Mouse (Mus musculus) midbrain, embryonic 15.5 days (tissue): ENCODE measurements around the gene Olfr734. TPM values are rescaled to one million over a fixed set of nuclear protein-coding genes. Genes with fewer than 3 reads are reported as not detected.

Experiments
- ATAC-seq: fragments of 200-750 bp; cut with Nextera tagmentation; replicated peaks from 2 replicates; pipeline ENCODE4 v1.8.0; 2017; ENCODE audit warnings: moderate TSS enrichment
- H3K27ac ChIP-seq: fragments of 300-500 bp; sonication (generic); 2 replicates; pipeline ENCODE4 v1.5.1; 2015; ENCODE audit warnings: mild to moderate bottlenecking, inconsistent platforms
- H3K27me3 ChIP-seq: fragments of 300-500 bp; sonication (generic); replicated peaks from 2 replicates; pipeline ENCODE4 v1.6.1; 2015; ENCODE audit warnings: inconsistent platforms
- H3K36me3 ChIP-seq: fragments of 300-500 bp; sonication (generic); replicated peaks from 2 replicates; pipeline ENCODE4 v1.6.1; 2015; ENCODE audit warnings: inconsistent platforms
- H3K4me1 ChIP-seq: fragments of 300-500 bp; sonication (generic); 2 replicates; pipeline ENCODE4 v1.6.1; 2015; ENCODE audit warnings: inconsistent platforms
- H3K4me2 ChIP-seq: fragments of 300-500 bp; sonication (generic); 2 replicates; pipeline ENCODE4 v1.6.1; 2015; ENCODE audit warnings: inconsistent platforms, mild to moderate bottlenecking, moderate library complexity
- H3K4me3 ChIP-seq: fragments of 300-500 bp; sonication (generic); 2 replicates; pipeline ENCODE4 v1.5.1; 2015; ENCODE audit warnings: mild to moderate bottlenecking, inconsistent platforms
- H3K9ac ChIP-seq: fragments of 300-500 bp; sonication (generic); 2 replicates; pipeline ENCODE4 v1.6.1; 2015; ENCODE audit warnings: mild to moderate bottlenecking, inconsistent platforms
- H3K9me3 ChIP-seq: fragments of 300-500 bp; sonication (generic); 2 replicates; pipeline ENCODE4 v1.6.1; 2016; ENCODE audit warnings: inconsistent platforms
- WGBS: fragments of 180-500 bp; shearing (Covaris S2); methylation state at CpG from one replicate; pipeline ENCODE4 v1.1.7; 2015; ENCODE audit warnings: mixed read lengths; 5-methylcytosine and 5-hydroxymethylcytosine counted together
- polyA plus RNA-seq: library from polyadenylated mRNA; unstranded; fragments of >200 nt; fragmentation: Nextera tagmentation; extraction: Ambion mirVana; gene quantifications from 2 replicates; pipeline ENCODE4 v1.2.1, GENCODE M21; 2015

The Olfr734 gene
- polyA plus RNA-seq: not detected in 2 replicates

DNA sequence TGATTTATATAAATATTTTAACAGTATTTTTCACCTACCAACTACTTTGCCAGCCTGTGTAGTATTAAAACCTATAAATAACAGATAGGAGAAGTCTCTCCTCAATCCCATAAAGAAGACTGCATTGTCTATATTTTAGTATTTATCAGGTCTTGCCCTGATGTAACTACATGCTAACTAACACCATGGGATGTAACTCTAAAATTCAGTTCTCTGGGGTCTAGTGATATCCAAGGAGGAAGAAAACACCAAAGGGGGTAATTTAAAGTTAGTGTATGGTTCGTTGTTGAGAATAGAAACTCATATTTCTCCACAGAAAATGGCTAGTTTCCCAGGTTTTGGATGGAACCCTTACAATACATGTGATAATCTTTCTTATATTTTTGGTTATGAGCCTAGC, at the start of gene Olfr734:
Olfr734 (minus strand) TSS at position 101 of the 400 bp plus-strand sequence.
- 75% methylated on average over 1 of the region's 1 CpGs for WGBS
- no peak within 1 kb of the TSS for H3K27ac ChIP-seq
- no peak for ATAC-seq

GRCm38 (mm10) chr14:50363561-50363960, 37.0 kb upstream of the Olfr734 start:
- Histone ChIP-seq H3K4me1 (no peaks in the 10 kb centered on the region), H3K27ac (no peak overlapping the region), H3K27me3 (no peaks in the 10 kb centered on the region), H3K36me3 (no peaks in the 10 kb centered on the region), H3K4me2 (no peak overlapping the region), H3K9ac (no peak overlapping the region), H3K4me3 (no peak overlapping the region), H3K9me3 (no peaks in the 10 kb centered on the region)
- no peak for ATAC-seq
- 81% methylated on average over 2 of the region's 2 CpGs for WGBS

More for the DNA sequence above, at the start of gene Olfr734:
- H3K27me3 ChIP-seq: no peaks in the 10 kb centered on the region
- H3K4me2 ChIP-seq: no peak within 1 kb of the TSS
- H3K9ac ChIP-seq: no peak within 1 kb of the TSS
- H3K4me3 ChIP-seq: no peak within 1 kb of the TSS
- no peaks in the 10 kb centered on the region for H3K9me3 ChIP-seq
- no peaks in the 10 kb centered on the region for H3K36me3 ChIP-seq
- no peaks in the 10 kb centered on the region for H3K4me1 ChIP-seq

- Histone ChIP-seq H3K9ac (no peak overlapping the region), H3K4me3 (no peak overlapping the region), H3K27me3 (no peaks in the 10 kb centered on the region), H3K36me3 (no peaks in the 10 kb centered on the region), H3K27ac (no peak overlapping the region), H3K4me2 (no peak overlapping the region), H3K4me1 (no peaks in the 10 kb centered on the region), H3K9me3 (no peaks in the 10 kb centered on the region)
- ATAC-seq: no peak
- WGBS: 91% methylated on average over 3 of the region's 3 CpGs
These were observed 33.9 kb upstream of the Olfr734 start for GRCm38 (mm10) chr14:50360480-50360879.

DNA sequence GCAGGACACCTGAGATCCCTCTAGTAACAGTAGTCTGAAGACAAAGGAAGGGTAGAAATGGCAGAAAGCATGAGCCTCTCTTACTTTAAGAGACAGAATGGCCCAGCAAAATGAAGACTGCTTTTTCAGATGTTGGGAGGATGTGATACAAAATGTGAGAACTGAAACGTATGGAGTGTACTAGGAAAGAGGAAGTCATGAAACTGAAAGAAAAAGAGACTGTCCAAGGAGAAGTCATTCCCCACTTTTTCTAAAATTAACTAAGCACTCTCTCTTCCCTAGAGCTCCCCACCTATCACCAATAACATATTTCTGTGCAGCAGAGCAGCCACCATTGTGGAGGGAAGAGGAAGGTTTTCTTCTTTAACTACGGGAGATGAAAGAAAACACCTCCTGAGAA, 31.0 kb upstream of the Olfr734 start, which contains the start of gene Tlr11:
Tlr11 (plus strand) TSS at position 322 of the 400 bp plus-strand sequence.
- Histone ChIP-seq H3K27me3 (no peaks in the 10 kb centered on the region), H3K9ac (no peak within 1 kb of the TSS)
- WGBS: 88% methylated on average over 2 of the region's 2 CpGs

DNA sequence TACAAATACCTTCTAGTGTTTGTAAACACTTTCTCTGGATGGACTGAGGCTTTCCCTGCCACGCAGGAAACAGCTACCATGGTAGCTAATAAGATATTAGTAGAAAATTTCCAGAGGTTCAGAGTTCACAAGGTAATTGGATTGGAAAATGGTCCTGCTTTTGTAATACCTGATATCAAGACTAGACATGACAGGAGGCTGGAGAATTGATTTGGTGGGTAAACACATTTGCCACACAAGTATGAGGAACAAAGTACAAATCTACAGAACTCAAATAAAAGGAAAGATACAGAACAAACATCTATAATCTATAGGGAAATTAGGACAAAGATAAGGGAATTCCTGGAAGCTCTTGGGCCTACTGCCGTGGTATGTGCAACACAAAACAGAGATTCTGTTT, 30.2 kb upstream of the Olfr734 start:
- 83% methylated on average over 2 of the region's 2 CpGs for WGBS
- Histone ChIP-seq H3K9me3 (no peaks in the 10 kb centered on the region), H3K27ac (no peak overlapping the region), H3K4me2 (no peak overlapping the region), H3K9ac (no peak overlapping the region), H3K4me3 (no peak overlapping the region), H3K36me3 (no peaks in the 10 kb centered on the region), H3K4me1 (no peaks in the 10 kb centered on the region), H3K27me3 (no peaks in the 10 kb centered on the region)
- no peak for ATAC-seq

More for the DNA sequence above, 31.0 kb upstream of the Olfr734 start, which contains the start of gene Tlr11:
- Histone ChIP-seq H3K27ac (no peak within 1 kb of the TSS), H3K4me3 (no peak within 1 kb of the TSS), H3K36me3 (no peaks in the 10 kb centered on the region), H3K4me1 (no peaks in the 10 kb centered on the region), H3K4me2 (no peak within 1 kb of the TSS), H3K9me3 (no peaks in the 10 kb centered on the region)
- ATAC-seq: no peak

- no peak overlapping the region for H3K27ac ChIP-seq
- ATAC-seq: no peak
- 44% methylated on average over 3 of the region's 3 CpGs for WGBS
- no peaks in the 10 kb centered on the region for H3K27me3 ChIP-seq
- H3K4me2 ChIP-seq: no peak overlapping the region
- no peaks in the 10 kb centered on the region for H3K4me1 ChIP-seq
- H3K9ac ChIP-seq: no peak overlapping the region
- H3K9me3 ChIP-seq: no peaks in the 10 kb centered on the region
- H3K4me3 ChIP-seq: no peak overlapping the region
- H3K36me3 ChIP-seq: no peaks in the 10 kb centered on the region
These were observed 25.9 kb upstream of the Olfr734 start for GRCm38 (mm10) chr14:50352438-50352837.

GRCm38 (mm10) chr14:50348796-50349195, 22.2 kb upstream of the Olfr734 start, which contains the start of gene Olfr735:
Olfr735 (minus strand) TSS chr14:50348872.
- Histone ChIP-seq H3K27ac (no peak within 1 kb of the TSS), H3K4me1 (no peaks in the 10 kb centered on the region), H3K4me2 (no peak within 1 kb of the TSS), H3K27me3 (no peaks in the 10 kb centered on the region), H3K9me3 (no peaks in the 10 kb centered on the region), H3K36me3 (no peaks in the 10 kb centered on the region), H3K4me3 (no peak within 1 kb of the TSS), H3K9ac (no peak within 1 kb of the TSS)
- ATAC-seq: no peak
- 90% methylated on average over 2 of the region's 2 CpGs for WGBS

DNA sequence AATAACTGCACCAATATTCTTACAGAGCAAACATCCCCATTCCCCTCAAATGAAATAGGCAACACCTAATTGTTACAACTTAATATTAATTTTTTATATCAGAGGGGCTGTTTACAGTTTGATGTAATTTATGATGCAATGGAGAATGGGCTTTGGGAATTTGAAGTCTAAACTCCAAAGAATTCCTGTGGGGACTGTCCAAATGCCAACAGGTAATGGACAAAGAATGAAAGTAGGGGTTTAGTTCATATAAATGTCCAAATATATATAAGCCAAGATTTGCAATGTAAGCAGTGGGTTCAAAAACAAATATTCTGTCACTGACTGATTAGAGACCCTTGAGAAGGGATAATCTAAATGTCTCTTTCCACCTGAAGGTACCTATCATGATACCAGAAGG, 25.1 kb downstream of the Olfr734 start, which contains the start of gene Olfr733:
Olfr733 (minus strand) TSS at position 101 of the 400 bp plus-strand sequence.
- Histone ChIP-seq H3K4me3 (no peak within 1 kb of the TSS), H3K27ac (no peak within 1 kb of the TSS), H3K9ac (no peak within 1 kb of the TSS), H3K27me3 (no peaks in the 10 kb centered on the region), H3K9me3 (no peaks in the 10 kb centered on the region), H3K36me3 (no peaks in the 10 kb centered on the region), H3K4me2 (no peak within 1 kb of the TSS), H3K4me1 (no peaks in the 10 kb centered on the region)
- ATAC-seq: no peak

DNA sequence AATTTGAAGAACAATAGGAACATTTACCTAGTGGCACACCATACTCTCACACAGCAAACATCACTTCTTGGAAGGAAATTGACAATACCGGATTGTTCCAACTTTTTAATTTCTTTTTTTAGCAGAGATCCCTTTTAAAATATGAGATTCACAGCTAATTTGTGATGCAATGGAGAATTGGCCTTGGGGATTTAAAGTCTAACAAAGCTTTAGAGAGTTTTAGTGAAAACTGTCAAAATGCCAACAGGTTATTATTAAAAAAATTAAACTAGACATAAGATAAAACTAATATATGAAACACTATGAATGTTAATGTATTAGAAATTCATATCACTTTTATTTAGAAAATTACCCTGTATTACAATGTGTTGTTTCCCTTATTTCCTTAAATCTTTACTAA, 42.5 kb downstream of the Olfr734 start, which contains the start of gene Olfr732:
Olfr732 (minus strand) TSS at position 101 of the 400 bp plus-strand sequence.
- H3K27me3 ChIP-seq: no peaks in the 10 kb centered on the region
- ATAC-seq: no peak
- no peak within 1 kb of the TSS for H3K4me2 ChIP-seq
- no peak within 1 kb of the TSS for H3K4me3 ChIP-seq
- no peaks in the 10 kb centered on the region for H3K4me1 ChIP-seq
- no peak within 1 kb of the TSS for H3K27ac ChIP-seq
- H3K36me3 ChIP-seq: no peaks in the 10 kb centered on the region
- no peak within 1 kb of the TSS for H3K9ac ChIP-seq
- 93% methylated on average over 1 of the region's 1 CpGs for WGBS
- no peaks in the 10 kb centered on the region for H3K9me3 ChIP-seq

Other genes with a start within 250 kb of the Olfr734 start
- not detected in 2 replicates for gene Olfr726, start 235.8 kb downstream of the Olfr734 start, polyA plus RNA-seq
- gene Olfr727, start 203.6 kb downstream of the Olfr734 start, polyA plus RNA-seq: not detected in 2 replicates
- gene Olfr728, start 184.1 kb downstream of the Olfr734 start, polyA plus RNA-seq: not detected in 2 replicates
- not detected in 2 replicates for gene Olfr729, start 173.9 kb downstream of the Olfr734 start, polyA plus RNA-seq
- not detected in 2 replicates for gene Olfr730, start 138.6 kb downstream of the Olfr734 start, polyA plus RNA-seq
- gene Olfr731, start 84.9 kb downstream of the Olfr734 start, polyA plus RNA-seq: not detected in 2 replicates
- gene Olfr732, start 42.6 kb downstream of the Olfr734 start, polyA plus RNA-seq: not detected in 2 replicates
- not detected in 2 replicates for gene Olfr733, start 25.2 kb downstream of the Olfr734 start, polyA plus RNA-seq
- not detected in 2 replicates for gene Olfr735, start 22.1 kb upstream of the Olfr734 start, polyA plus RNA-seq
- gene Tlr11, start 31.2 kb upstream of the Olfr734 start, polyA plus RNA-seq: not detected in 2 replicates
- not detected in 2 replicates for gene Olfr736, start 54.4 kb upstream of the Olfr734 start, polyA plus RNA-seq
- gene Olfr738, start 80.8 kb upstream of the Olfr734 start, polyA plus RNA-seq: not detected in 2 replicates
- not detected in 2 replicates for gene Olfr739, start 91.9 kb upstream of the Olfr734 start, polyA plus RNA-seq
- gene Olfr740, start 118.8 kb upstream of the Olfr734 start, polyA plus RNA-seq: not detected in 2 replicates
- not detected in 2 replicates for gene Olfr741, start 146.0 kb upstream of the Olfr734 start, polyA plus RNA-seq
- gene Olfr742, start 176.8 kb upstream of the Olfr734 start, polyA plus RNA-seq: not detected in 2 replicates
- not detected in 2 replicates for gene Olfr743, start 195.1 kb upstream of the Olfr734 start, polyA plus RNA-seq